Mouse (Mus musculus) stomach, embryonic 14.5 days (tissue): ENCODE data around the gene Rgl1. TPM values are rescaled to one million over a fixed set of nuclear protein-coding genes. Genes with fewer than 3 reads are reported as not detected.

Experiments
- ATAC-seq: fragments of 200-750 bp; cut with Nextera tagmentation; 2 replicates; pipeline ENCODE4 v1.8.0; 2017; ENCODE audit warnings: low read depth, moderate TSS enrichment; ENCODE audit not compliant: insufficient number of reproducible peaks, insufficient read depth, low FRiP score
- H3K27ac ChIP-seq: fragments of 300-500 bp; sonication (generic); 2 replicates; pipeline ENCODE4 v1.5.1; 2014; ENCODE audit warnings: mild to moderate bottlenecking, low read length, moderate library complexity, mixed read lengths
- H3K27me3 ChIP-seq: fragments of 300-500 bp; sonication (generic); 2 replicates; pipeline ENCODE4 v1.6.1; 2014; ENCODE audit warnings: low read length, control low read depth, mixed read lengths; ENCODE audit not compliant: control insufficient read depth, insufficient read depth
- H3K36me3 ChIP-seq: fragments of 300-500 bp; sonication (generic); 2 replicates; pipeline ENCODE4 v1.6.1; 2014; ENCODE audit warnings: mild to moderate bottlenecking, control low read depth, low read length, moderate library complexity, mixed read lengths; ENCODE audit not compliant: control insufficient read depth, insufficient read depth
- H3K4me1 ChIP-seq: fragments of 300-500 bp; sonication (generic); 2 replicates; pipeline ENCODE4 v1.6.1; 2014; ENCODE audit warnings: low read length, control low read depth, mixed read lengths; ENCODE audit not compliant: control insufficient read depth, insufficient read depth
- H3K4me2 ChIP-seq: fragments of 300-500 bp; sonication (generic); replicated peaks from 2 replicates; pipeline ENCODE4 v1.6.1; 2014; ENCODE audit warnings: low read depth, low read length, control low read depth
- H3K4me3 ChIP-seq: fragments of 300-500 bp; sonication (generic); 2 replicates; pipeline ENCODE4 v1.5.1; 2014; ENCODE audit warnings: low read depth, low read length, control low read depth
- H3K9ac ChIP-seq: fragments of 300-500 bp; sonication (generic); replicated peaks from 2 replicates; pipeline ENCODE4 v1.6.1; 2014; ENCODE audit warnings: low read depth, mild to moderate bottlenecking, control low read depth, low read length, moderate library complexity, mixed read lengths
- H3K9me3 ChIP-seq: fragments of 300-500 bp; sonication (generic); 2 replicates; pipeline ENCODE4 v1.6.1; 2016; ENCODE audit warnings: low read depth, low read length, control low read depth; ENCODE audit not compliant: control insufficient read depth
- WGBS: fragments of 180-500 bp; shearing (Covaris S2); extraction: QIAGEN DNeasy Blood & Tissue Kit; methylation state at CpG from one replicate; pipeline ENCODE4 v1.1.7; 2014; 5-methylcytosine and 5-hydroxymethylcytosine counted together
- polyA plus RNA-seq: library from polyadenylated mRNA; unstranded; fragments of >200 nt; fragmentation: Nextera tagmentation; extraction: Ambion mirVana; gene quantifications from 2 replicates; pipeline ENCODE4 v1.2.1, GENCODE M21; 2014

Gene Rgl1
- polyA plus RNA-seq, 1 experiment from 2014 or later, result 61.2 TPM

DNA sequence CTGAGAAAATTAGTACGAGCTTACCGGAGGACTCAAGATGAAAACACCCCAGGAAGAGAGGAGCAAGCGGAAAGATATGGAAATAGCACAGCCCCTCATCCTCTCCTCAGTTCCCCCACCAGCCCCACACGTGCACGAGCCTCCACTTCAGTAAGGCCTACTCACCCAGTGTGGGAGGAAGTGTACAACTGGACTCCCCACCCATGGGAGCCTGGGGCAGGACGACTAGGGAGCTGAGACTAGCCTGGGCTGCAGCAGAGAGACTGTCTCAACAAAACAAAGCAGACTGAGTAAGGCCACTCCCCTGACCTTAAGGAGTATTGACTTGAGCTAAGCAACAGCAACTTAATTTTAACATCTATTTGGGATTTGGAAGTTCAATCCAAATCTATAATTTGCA is 48.0 kb downstream of the Rgl1 start:
- no peak for ATAC-seq
- H3K27me3 ChIP-seq, result no peaks in the 10 kb centered on the region
- WGBS, result 39% methylated on average over 6 of the region's 6 CpGs
- H3K9me3 ChIP-seq, result no peaks in the 10 kb centered on the region; the same call in 1 of the 2 replicates
- no peaks in the 10 kb centered on the region for H3K36me3 ChIP-seq
- no peak overlapping the region for H3K9ac ChIP-seq
- no peak overlapping the region for H3K4me2 ChIP-seq
- 0 out of 2 replicates have a peak, but pooled peaks cover 6% of the 10 kb centered on the region for H3K4me1 ChIP-seq
- no peak overlapping the region for H3K4me3 ChIP-seq
- H3K27ac ChIP-seq, result peak overlapping the region; percentile 39; the same call in 1 of the 2 replicates

DNA sequence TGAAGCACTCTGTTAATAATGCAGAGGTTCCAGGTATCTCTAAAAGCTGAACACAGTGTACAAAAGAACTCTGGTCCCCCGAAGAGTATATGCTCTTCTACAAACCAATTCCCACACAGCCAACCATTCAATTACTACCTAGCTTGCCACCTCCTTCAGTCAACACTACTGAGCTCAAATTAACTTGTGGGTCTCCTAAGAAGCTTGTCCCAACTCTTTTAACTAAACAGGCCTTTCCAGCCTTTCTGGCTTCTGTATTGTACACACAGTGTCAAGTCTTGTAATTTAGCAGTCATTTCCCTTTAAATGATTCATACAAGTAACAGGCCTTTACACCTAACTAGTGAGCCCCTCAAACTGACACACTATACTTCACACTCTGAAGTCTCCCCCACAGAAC is 48.8 kb downstream of the Rgl1 start:
- peak; percentile 49; the same call in 1 of the 2 replicates for ATAC-seq
- Histone ChIP-seq H3K4me3 (no peak overlapping the region), H3K4me2 (no peak overlapping the region), H3K9ac (no peak overlapping the region), H3K4me1 (0 out of 2 replicates have a peak, but pooled peaks cover 6% of the 10 kb centered on the region), H3K9me3 (no peaks in the 10 kb centered on the region; the same call in 1 of the 2 replicates), H3K36me3 (no peaks in the 10 kb centered on the region), H3K27me3 (no peaks in the 10 kb centered on the region), H3K27ac (peak overlapping the region; percentile 40)
- 65% methylated on average over 1 of the region's 1 CpGs for WGBS

DNA sequence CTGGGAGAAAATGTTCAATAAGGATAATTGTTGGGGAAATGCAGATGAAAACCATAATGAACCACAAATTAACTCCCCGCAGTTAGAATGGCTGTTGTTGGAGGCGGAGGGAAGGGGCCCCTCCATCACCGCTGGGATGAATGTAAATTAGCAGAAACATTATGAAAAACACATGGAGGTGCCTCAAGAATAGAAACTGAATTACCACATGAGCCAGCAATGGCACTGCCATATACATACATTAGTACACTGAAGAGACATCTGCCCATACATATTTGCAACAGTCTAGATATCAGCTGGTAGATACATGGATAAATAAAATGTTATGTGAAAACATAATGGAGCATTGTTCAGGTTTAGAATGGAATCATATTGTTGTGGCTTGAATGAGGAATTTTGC is 51.7 kb downstream of the Rgl1 start:
- 0 out of 2 replicates have a peak, but pooled peaks cover 6% of the 10 kb centered on the region for H3K4me1 ChIP-seq
- H3K4me3 ChIP-seq, result no peak overlapping the region
- no peak overlapping the region for H3K27ac ChIP-seq
- no peak overlapping the region for H3K9ac ChIP-seq
- H3K9me3 ChIP-seq, result no peaks in the 10 kb centered on the region
- no peak for ATAC-seq
- no peaks in the 10 kb centered on the region for H3K36me3 ChIP-seq
- H3K4me2 ChIP-seq, result no peak overlapping the region
- 91% methylated on average over 3 of the region's 3 CpGs for WGBS
- H3K27me3 ChIP-seq, result no peaks in the 10 kb centered on the region

DNA sequence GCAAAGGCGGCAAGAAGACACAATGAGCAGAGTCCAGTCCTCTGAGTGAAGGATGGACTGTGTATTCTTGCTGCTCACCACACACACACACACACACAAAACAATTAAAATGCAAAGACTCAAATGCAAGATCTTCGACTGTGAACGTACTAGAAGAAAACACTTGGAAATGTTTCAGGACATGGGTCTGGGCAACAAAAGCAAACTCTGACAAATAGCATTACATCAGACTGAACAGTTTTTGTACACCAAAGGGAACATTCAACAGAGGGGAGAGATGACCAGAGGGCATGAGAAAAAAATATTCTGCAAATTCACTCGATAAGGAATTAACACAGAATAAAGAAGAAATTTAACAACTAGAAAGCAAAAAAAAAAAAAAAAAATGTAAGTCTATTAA is 52.2 kb downstream of the Rgl1 start:
- 0 out of 2 replicates have a peak, but pooled peaks cover 6% of the 10 kb centered on the region for H3K4me1 ChIP-seq
- no peaks in the 10 kb centered on the region for H3K36me3 ChIP-seq
- no peak overlapping the region for H3K9ac ChIP-seq
- no peaks in the 10 kb centered on the region for H3K27me3 ChIP-seq
- 87% methylated on average over 4 of the region's 4 CpGs for WGBS
- no peak for ATAC-seq
- no peak overlapping the region for H3K4me2 ChIP-seq
- H3K9me3 ChIP-seq, result no peaks in the 10 kb centered on the region
- H3K4me3 ChIP-seq, result no peak overlapping the region
- H3K27ac ChIP-seq, result no peak overlapping the region

GRCm38 (mm10) chr1:152711037-152711436 is 55.1 kb downstream of the Rgl1 start:
- Histone ChIP-seq H3K4me1 (no peaks in the 10 kb centered on the region), H3K4me3 (no peak overlapping the region), H3K9ac (no peak overlapping the region), H3K27ac (peak overlapping the region; percentile 15; the same call in 1 of the 2 replicates), H3K27me3 (no peaks in the 10 kb centered on the region), H3K4me2 (no peak overlapping the region), H3K36me3 (no peaks in the 10 kb centered on the region), H3K9me3 (no peaks in the 10 kb centered on the region)
- no peak for ATAC-seq
- WGBS, result 76% methylated on average over 4 of the region's 4 CpGs

- Histone ChIP-seq H3K4me1 (no peaks in the 10 kb centered on the region), H3K9me3 (no peaks in the 10 kb centered on the region), H3K9ac (no peak overlapping the region), H3K27ac (no peak overlapping the region), H3K4me3 (no peak overlapping the region), H3K36me3 (no peaks in the 10 kb centered on the region), H3K4me2 (no peak overlapping the region), H3K27me3 (no peaks in the 10 kb centered on the region)
- ATAC-seq, result no peak
- WGBS, result 65% methylated on average over 2 of the region's 2 CpGs
Measured at GRCm38 (mm10) chr1:152707560-152707959, 58.6 kb downstream of the Rgl1 start.

- WGBS, result 39% methylated on average over 6 of the region's 6 CpGs
- no peak overlapping the region for H3K9ac ChIP-seq
- H3K4me1 ChIP-seq, result no peaks in the 10 kb centered on the region
- no peaks in the 10 kb centered on the region for H3K36me3 ChIP-seq
- H3K27me3 ChIP-seq, result no peaks in the 10 kb centered on the region
- H3K9me3 ChIP-seq, result no peaks in the 10 kb centered on the region
- H3K4me2 ChIP-seq, result no peak overlapping the region
- H3K4me3 ChIP-seq, result no peak overlapping the region
- ATAC-seq, result no peak
- no peak overlapping the region for H3K27ac ChIP-seq
Measured at GRCm38 (mm10) chr1:152703941-152704340, 62.2 kb downstream of the Rgl1 start.

GRCm38 (mm10) chr1:152702920-152703319 is 63.2 kb downstream of the Rgl1 start:
- ATAC-seq, result no peak; the same call in 1 of the 2 replicates
- no peak overlapping the region for H3K9ac ChIP-seq
- no peak overlapping the region for H3K27ac ChIP-seq
- no peaks in the 10 kb centered on the region for H3K36me3 ChIP-seq
- H3K27me3 ChIP-seq, result no peaks in the 10 kb centered on the region
- H3K4me1 ChIP-seq, result no peaks in the 10 kb centered on the region
- no peak overlapping the region for H3K4me3 ChIP-seq
- no peaks in the 10 kb centered on the region for H3K9me3 ChIP-seq
- 35% methylated on average over 6 of the region's 6 CpGs for WGBS
- no peak overlapping the region for H3K4me2 ChIP-seq

DNA sequence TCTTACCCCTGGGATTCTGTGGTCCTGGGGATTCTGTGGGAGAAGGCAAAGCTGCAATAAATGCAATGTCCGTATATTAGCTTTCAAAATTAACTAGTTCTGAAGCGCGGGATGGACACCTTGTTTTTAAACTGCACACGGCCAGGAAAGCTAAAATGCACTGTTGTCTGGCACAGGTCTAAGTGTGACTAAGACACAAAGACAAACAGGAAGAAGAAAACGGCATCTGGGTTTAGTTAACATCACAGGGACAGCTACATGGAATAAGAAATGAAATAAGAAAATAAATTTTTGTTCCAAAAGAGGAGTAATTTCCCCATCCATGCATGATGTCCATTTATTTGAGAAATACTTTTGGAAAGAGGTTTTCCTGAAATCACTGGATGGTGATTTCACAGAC is 65.1 kb downstream of the Rgl1 start:
- no peak overlapping the region for H3K27ac ChIP-seq
- no peaks in the 10 kb centered on the region for H3K36me3 ChIP-seq
- no peak overlapping the region for H3K9ac ChIP-seq
- H3K4me2 ChIP-seq, result no peak overlapping the region
- H3K9me3 ChIP-seq, result no peaks in the 10 kb centered on the region
- WGBS, result 88% methylated on average over 5 of the region's 5 CpGs
- no peak overlapping the region for H3K4me3 ChIP-seq
- no peak for ATAC-seq
- no peaks in the 10 kb centered on the region for H3K4me1 ChIP-seq
- H3K27me3 ChIP-seq, result no peaks in the 10 kb centered on the region
